Mouse (Mus musculus) fat pad, adult 2 months (tissue): ENCODE measurements at regions not wholly inside any gene's neighbourhood (a gene's known extent, or its start where the extent isn't known, plus 50 kb on each side); places are given as distances from the start of the nearest gene placed in this dataset.
"Not testable (repeated sequence)": the region's sequence is repeated elsewhere in the genome, so short reads cannot be mapped to it uniquely, and the experiment has no call there.

Source experiments
- DNase-seq: peaks from one replicate; pipeline ENCODE4 v3.0.0-alpha.2; 2011; ENCODE audit warnings: low read depth, low spot score; ENCODE audit errors: extremely low read depth

- peak; percentile 5 for DNase-seq
Measured at GRCm38 (mm10) chr10:91498543-91498942, 317.4 kb upstream of the Tmpo start.

- no peak for DNase-seq
Measured at GRCm38 (mm10) chr10:91464691-91465090, 283.6 kb upstream of the Tmpo start.

GRCm38 (mm10) chr10:91447974-91448703, 267.0 kb upstream of the Tmpo start:
- DNase-seq: no peak

GRCm38 (mm10) chr10:91443321-91443720, 262.2 kb upstream of the Tmpo start:
- no peak for DNase-seq

- no peak for DNase-seq
Measured at GRCm38 (mm10) chr10:91440051-91440450, 258.9 kb upstream of the Tmpo start.

- no peak for DNase-seq
Measured at GRCm38 (mm10) chr10:91437917-91438316, 256.8 kb upstream of the Tmpo start.

- no peak for DNase-seq
Measured at GRCm38 (mm10) chr10:91436091-91436569, 255.0 kb upstream of the Tmpo start.

GRCm38 (mm10) chr10:91430281-91430680, 249.2 kb upstream of the Tmpo start:
- DNase-seq: no peak

- no peak for DNase-seq
Measured at GRCm38 (mm10) chr10:91426584-91426983, 245.5 kb upstream of the Tmpo start.

GRCm38 (mm10) chr10:91425625-91426385, 244.7 kb upstream of the Tmpo start:
- DNase-seq: not testable (repeated sequence)

GRCm38 (mm10) chr10:91424786-91425185, 243.7 kb upstream of the Tmpo start:
- no peak for DNase-seq

- no peak for DNase-seq
Measured at GRCm38 (mm10) chr10:91387255-91387654, 206.1 kb upstream of the Tmpo start.

- DNase-seq: no peak
Measured at GRCm38 (mm10) chr10:91384372-91384771, 203.3 kb upstream of the Tmpo start.

- no peak for DNase-seq
Measured at GRCm38 (mm10) chr10:91376683-91377082, 195.6 kb upstream of the Tmpo start.

GRCm38 (mm10) chr10:91367488-91367887, 186.4 kb upstream of the Tmpo start:
- DNase-seq: no peak

GRCm38 (mm10) chr10:91362587-91362986, 181.5 kb upstream of the Tmpo start:
- DNase-seq: no peak

- no peak for DNase-seq
Measured at GRCm38 (mm10) chr10:91361621-91362020, 180.5 kb upstream of the Tmpo start.

GRCm38 (mm10) chr10:91345465-91345864, 164.3 kb upstream of the Tmpo start:
- DNase-seq: no peak

GRCm38 (mm10) chr10:91342083-91342482, 161.0 kb upstream of the Tmpo start:
- no peak for DNase-seq

GRCm38 (mm10) chr10:91339361-91339760, 158.2 kb upstream of the Tmpo start:
- no peak for DNase-seq

- DNase-seq: no peak
Measured at GRCm38 (mm10) chr10:91326661-91327312, 145.7 kb upstream of the Tmpo start.
